Mouse (Mus musculus): ENCODE results near the gene Hoxb2.

Gene Hoxb2

DNA sequence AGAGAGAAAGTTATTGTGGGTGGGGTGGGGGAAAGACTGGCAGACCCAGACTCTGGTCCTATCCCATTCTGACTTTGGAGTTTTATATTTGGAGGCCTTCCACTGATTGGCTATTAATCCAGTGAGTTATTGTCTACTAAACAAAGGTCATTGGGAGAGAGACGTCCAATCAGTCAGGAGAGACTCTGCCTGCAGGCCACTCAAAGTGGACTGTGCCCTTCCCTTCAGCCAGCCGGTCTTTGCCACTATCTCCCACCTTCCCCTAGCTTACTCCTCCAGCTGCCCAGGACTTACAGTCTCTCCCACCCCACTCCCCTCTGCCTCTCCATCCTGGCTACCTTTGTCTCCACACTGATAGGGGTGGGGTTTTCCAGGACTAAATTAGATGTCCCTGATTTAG is 13.7 kb upstream of the Hoxb2 start:
- no peak for DNase-seq

DNA sequence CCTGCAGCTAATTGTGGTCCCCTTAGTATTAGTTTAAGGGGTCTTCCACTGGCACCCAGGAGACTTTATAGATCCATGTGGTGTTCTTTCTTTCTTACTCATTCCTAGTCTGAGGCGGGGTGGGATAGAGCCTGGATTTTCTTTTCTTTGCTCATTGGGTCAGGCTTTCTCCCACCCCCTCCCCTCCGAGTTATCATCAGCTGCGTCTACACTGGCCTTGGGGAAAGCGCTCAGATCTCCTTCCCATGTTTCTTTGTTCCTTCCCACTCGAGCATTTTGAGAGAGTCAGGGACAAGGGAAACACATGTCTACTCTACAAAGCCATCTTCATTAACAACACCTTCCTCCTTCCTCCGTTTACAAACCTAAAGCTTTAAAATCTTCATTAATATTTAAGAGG is 13.3 kb upstream of the Hoxb2 start:
- DNase-seq: no peak

DNA sequence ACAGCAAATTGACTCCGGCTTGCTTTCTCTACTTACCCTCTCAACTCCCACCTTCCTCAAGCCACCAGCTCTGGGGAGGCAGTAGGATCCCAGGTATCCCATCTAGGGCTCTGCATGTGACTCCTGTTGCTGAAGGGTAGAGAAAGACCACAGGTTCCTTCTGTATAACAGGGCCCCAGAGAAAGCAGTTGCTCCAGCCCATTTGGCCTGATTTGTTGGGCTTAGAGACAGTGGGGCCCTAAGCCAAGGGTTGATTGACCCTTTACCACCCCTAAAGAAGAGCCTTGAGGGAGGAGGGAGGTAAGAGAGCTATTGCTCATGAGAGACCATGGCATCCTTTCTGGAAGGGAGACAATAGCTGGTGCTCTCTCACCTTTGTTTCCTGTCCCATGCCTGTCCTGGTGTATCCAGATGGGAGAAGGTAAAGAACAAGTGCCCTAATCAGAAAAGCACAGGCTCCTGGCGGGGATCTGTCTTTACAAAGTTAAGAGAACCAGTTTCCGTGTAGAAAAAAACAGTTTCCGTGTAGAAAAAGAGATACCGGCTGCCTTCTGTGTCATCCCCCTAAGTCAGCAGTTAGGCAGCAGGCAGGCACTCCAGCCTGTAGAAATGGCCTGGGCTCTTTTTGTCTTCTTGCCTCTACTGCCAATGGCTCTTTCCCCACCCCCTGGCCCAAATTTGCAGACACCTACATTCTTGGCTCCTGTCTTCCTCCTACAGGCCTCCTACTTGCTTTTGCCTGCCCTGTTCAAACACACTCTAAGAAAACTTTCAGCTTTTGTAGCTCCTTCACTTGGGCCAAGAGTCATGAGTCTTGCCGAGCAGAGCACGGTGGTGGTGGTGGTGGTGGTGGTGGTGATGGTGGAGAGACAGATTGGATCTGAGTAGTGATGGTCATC is 11.1 kb upstream of the Hoxb2 start:
- no peak for DNase-seq

DNA sequence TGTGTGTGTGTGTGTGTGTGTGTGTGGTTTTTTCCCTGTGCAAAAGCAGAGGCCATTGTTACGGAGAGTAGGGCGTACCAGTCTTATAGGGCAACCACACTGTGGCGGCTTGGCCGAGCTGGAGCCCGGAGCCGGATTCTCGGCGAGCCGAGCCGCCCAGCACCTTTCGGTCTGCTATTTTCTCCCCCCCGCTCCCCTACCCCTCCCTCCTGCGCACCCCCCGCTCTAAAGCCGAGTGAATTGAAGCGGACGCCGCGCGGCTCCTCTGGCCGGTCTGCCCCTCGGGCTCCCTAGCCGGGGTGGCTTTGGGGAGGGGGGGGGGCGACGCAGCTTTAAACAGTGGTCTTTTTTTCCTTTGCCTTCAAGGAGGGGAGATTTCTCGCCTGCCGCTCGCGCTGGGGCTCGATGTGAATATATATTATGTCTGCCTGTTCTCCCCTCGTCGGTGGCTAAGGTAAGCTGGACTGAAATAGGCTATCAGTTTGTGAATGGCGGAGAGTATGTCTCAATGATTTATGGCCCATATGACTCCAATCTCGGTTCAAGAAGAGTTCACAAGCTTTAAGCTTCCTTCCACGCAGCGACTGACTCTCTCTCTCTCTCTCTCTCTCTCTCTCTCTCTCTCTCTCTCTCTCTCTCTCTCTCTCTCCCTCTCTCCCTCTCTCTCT is 9.5 kb upstream of the Hoxb2 start:
- no peak for DNase-seq

DNA sequence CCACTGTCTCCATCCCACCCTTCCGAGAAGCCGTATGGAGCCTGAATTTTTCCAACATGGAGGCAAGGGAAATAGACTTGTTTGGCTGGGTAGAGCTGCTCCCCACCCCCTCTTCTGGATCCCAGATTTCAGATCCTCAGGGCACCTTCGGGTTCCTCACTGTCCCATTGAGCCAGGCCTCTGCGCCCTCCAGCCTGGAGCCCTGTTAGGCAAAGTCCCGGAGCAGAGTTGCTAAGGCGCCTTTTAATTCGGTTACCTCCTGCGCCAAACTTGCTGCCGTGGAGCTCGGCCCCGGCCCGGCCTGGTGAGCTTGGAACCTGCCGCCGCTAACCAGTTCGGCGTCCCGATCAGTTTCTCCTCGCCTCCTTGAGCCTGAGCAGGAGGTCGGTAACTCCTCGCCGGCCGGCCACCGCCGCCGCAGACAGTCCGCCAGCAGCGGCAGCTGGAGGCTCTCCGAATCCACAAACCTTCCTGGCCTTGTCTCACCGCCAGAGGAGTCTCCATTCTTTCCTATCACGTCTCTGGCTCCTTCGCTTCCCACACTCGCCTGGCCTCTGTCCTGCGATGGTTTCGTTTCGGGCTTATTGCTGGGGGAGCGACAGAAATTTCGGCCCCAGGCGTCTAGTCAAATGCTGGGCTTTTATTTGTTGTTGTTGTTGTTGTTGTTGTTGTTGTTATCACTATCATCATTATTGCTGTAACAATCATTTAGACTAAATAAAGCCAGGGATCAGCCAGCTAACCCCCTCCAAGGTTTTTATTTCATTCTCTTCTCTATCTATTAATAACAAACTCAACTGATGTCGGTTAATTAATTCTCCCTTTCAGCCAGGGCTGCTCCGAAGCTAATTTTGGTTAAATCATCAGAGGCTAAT is 8.4 kb upstream of the Hoxb2 start:
- DNase-seq: no peak

DNA sequence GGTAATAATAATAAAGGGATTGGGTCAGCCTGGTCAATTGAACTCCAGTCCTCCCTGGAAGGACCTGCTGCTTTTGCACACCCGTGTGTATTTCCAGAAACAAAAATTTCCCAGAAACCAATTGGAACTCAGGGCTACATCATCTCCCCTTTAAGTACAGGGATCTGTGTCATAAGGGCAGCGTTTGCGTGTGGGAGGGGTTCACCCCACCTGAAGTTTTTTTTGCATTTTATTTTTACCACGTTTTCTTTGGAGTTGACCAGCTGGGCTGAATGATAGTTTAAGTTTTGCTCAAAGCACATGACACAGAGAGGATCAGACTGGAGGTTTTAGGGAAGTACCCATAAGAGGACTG is 7.8 kb upstream of the Hoxb2 start:
- no peak for DNase-seq

DNA sequence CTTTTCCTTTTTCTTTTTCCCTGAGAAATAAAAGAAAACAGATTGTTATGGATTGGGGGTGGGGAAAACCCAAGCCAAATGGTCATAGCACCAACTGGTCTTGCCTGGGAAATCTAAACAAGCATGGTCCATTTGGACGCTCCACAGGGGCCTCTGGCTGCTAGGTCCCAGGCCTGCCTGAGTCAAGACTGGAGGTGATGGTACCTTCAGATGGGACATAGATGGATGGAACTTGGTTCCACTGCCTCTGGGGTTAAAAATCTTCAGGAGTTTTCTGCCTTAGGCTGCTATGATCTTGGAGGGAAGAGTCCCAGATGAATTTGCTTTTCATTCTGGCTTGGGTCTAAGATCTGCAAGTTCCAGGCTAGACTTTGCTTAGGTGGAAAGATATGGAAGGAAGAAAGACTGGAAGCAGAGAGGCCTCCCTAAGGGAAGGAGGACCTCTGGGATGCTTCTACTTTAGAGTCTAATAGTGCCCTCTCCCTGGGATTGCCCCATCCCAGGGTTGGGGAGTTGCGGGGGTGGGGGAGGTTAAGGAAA is 7.0 kb upstream of the Hoxb2 start:
- DNase-seq: no peak

DNA sequence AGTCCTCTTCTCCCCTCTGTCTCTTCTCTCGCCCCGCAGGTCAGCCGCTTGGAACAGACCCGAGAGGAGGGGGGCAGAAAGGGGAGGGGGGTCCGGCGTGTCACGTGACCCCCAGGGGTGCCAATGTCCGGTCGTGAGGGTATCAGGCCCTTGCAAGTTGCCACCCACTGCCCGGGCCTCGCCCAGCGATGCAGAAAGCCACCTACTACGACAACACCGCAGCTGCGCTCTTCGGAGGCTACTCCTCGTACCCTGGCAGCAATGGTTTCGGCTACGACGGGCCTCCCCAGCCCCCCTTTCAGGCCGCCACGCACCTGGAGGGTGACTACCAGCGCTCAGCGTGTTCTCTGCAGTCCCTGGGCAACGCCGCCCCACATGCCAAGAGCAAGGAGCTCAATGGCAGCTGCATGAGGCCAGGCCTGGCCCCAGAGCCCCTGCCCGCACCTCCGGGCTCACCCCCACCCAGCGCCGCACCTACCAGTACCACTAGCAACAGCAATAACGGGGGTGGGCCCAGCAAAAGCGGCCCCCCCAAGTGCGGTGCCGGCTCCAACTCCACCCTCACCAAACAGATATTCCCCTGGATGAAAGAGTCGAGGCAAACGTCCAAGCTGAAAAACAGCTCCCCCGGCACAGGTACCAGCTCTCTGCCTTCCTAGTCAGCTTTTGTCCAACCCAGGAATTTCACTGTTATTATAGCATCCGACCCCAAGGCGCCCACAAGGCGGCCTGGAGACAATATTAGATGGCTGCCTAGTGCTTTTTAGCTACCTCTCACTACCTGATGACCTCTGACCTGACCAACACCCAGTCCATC is 6.1 kb upstream of the Hoxb2 start:
- DNase-seq: no peak

DNA sequence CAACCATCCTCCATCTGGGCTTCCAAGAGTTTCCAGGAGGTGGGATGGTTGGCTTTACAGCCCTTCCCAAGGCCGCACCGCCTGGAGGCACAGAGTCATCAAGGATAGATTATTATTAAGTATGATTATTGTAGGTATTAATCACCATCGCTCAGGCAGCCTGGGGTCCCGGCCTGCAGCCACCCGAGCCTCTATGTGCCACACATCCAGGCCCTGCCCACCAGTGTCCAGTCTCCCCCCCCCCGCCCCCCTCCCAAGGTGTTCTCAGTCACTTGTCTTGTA is 5.5 kb upstream of the Hoxb2 start:
- DNase-seq: no peak

DNA sequence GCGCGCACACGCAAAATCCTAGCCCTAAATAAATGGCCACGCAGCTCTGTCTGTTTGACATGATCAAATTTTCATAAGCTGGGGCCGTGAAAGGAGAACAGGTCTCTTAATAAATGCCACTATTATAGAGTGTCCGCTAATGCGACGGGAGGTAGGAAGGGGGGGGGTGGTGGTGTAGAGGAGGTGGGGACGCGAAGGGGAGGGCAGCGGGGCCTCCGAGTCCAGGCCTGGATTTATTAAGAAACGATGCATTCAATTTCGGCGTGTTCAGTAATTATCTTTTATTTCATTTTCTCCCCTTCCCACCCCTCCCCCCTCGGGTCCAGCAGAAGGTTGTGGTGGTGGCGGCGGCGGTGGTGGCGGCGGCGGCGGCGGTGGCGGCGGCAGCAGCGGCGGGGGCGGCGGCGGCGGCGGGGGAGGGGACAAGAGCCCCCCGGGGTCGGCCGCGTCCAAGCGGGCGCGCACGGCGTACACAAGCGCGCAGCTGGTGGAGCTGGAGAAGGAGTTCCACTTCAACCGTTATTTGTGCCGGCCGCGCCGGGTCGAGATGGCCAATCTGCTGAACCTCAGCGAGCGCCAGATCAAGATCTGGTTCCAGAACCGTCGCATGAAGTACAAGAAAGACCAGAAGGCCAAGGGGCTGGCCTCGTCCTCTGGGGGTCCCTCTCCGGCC is 5.0 kb upstream of the Hoxb2 start:
- DNase-seq: no peak

DNA sequence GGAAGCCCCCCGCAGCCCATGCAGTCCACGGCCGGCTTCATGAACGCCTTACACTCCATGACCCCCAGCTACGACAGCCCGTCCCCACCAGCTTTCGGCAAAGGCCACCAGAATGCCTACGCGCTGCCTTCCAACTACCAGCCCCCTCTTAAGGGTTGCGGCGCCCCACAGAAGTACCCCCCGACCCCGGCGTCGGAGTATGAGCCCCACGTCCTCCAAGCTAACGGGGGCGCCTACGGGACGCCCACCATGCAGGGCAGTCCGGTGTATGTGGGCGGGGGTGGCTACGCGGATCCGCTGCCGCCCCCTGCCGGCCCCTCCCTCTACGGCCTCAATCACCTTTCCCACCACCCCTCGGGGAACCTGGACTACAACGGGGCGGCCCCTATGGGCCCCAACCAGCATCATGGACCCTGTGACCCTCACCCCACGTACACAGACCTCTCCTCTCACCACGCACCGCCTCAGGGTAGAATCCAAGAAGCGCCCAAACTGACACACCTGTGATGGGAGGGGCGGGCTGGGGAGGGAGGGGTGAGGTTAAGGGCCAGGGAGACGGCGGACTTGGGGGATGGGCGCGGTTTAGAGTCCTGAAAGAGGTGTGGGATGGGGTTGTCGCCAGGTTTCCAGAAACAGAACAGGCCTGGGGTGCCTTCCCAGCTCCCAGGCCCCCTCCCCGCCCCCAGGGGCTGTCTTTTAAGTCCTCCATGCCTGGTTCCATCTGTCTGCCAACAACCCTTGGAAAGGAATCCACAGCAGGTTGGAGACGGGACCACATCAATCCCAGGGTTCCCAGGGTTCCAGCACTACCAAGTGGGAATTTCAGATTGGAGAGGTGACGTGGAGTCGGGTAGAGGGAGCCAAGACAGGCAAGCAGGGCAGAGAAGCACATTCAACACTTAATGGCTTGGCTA is 4.2 kb upstream of the Hoxb2 start:
- no peak for DNase-seq

DNA sequence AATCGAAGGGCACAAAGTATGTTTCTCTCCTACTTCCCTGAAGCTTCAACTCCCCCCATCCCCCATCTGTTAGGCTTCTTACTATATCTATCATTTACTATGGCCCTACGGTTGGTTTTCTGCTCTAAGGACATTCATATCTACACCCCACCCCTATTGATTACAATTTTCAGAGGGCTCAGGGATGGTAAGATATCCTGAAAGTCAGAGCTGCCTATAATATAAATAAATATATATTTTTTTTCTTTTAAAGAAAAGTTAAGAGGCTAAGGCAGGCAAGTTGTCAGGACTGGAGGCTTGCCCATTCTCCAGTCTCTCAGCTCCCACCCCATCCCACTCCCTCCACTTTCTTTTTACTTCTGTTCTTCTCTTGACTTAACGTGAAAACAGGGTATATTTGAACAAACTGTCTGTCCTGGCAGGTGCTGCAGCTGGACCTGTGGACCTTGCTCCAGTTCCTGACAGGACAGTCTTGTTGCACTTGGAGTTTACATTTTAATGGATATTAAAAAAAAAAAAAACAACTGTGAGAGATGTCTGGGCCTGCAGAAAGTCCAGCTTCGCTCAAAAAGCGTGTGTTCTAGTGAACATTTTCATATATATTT is 3.3 kb upstream of the Hoxb2 start:
- DNase-seq: no peak

DNA sequence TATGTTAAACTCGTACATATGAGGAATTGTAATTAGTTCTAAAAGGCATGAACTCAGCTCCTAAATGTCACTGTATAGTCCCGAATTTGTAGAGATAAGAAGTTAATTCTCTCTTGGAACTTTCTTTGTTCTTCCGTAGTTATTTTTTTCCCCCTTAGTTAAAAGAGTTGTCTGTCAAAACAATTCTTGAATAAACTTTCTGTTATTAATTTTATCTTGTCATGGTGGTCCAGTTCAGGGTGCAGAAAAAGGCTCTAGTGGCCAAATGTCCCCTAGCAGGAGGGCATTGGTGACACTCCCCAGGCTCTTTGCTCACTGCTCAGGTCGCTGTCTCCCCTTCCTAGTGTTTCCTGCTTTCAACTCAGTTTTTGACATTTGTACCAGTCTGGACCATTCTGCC is 2.6 kb upstream of the Hoxb2 start:
- no peak for DNase-seq

DNA sequence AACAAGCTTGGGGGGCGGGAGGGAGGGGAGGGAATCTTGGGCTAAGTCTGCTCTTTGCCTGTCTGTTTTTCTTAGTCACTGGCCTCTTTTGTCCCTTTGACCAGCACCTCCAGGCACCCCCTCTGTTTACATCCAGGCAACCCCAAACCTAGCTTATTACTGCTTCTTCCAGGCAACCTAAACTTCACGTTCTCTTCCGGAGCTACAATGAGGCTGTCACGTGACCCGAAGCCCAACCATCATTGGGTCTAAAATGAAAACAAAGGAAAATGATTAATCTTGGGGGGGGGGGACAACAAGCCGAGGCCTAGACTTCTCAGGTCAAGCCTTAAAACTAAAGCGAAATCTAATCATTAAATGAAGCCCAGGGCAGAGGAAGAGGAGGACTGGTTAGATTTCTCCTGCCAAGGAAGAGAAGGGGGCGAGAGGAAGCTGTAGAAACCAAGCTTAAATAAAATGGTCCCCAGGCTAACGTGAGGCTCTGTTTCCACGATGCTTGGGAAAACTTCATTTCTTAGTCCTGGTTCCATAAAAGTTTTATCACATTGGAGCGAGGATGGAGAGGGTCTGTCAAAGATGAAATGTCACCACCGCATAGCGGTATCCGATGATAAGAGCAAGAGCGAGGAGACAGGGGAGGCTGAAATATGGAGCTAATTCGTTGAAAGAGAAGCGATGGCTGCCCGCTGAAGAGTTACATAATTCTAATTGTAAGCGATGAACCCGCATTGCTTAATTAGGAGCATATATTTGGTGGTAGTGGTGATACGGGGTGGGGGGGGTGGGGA is 2.0 kb upstream of the Hoxb2 start:
- DNase-seq: no peak

DNA sequence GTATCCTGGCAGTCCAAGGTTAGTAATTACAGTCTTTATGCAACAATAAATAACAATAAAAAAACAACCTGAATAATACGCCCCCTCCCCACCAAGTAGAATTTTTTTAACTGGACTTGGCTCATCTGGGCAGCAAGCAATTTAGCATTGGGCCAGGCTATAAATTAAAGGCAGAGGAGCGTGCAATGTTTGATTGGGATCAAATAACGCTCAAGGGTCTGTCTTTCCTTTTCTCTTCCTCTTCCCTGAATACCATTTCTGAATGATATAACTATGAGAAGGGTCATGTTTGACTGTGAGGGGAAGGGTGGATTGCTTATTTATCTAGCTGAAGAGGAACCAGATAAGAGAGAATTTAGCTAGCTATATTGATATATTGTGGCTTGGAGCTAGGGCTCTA is 1.3 kb upstream of the Hoxb2 start:
- DNase-seq: no peak

DNA sequence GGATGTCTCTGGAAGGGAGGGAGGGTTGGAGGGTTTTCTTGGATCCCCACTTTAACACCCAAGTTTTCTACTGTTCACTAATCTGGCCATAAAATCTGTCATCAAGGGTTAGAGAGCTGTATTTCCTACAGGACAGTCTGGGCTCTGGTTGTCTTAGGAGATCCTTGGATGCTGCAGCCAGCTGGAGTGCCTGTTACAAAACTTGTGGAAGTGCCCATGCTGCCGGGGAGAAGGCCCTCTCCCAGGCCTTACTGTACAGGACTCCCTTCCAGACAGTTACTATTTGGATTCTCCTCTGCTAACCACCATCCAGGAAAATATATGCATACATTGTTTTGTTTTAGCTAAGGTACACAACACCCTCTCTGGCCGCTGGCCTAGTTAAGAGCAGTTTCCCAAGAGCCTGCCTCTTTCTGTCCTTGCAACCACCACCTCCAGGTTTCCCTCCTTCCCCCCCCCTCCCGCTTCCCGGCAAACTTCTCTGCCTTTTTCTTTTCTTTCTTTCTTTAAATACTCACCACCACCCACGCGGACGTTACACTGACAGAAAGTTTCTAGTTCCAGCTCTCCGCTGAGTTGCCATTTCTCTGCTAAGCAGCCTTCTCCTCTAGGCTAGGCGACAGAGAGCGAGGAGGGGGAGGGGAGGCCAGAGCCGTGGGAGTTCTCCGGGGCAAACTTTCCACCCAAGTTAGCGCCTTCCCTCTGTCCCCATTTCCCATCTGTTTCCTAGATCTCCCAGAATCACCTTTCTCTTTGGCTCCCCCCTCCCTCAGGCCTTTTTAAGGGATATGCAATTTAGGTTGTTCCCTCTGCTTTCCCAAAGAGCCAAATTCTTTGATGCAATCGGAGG is 609 bp upstream of the Hoxb2 start:
- DNase-seq: no peak

DNA sequence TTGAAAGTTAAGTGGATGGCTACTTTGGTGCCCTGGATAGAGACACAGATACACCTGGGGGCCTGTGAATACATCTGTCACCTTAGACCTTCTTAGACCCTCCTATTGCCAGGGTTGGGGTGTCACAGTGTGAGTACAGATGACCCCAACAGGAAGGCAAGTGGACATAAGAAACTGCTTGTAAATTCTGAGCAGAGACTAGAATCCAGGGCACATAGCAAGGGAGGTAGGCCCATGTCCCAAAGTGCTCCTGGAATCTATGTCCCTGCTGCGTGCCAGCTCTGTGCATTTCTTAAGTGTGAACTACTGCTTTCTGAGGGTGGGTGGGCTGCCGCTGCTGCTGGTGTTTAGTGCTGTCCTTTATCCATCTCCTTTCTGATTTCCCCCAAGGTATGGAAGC is 466 bp downstream of the Hoxb2 start:
- DNase-seq: no peak

DNA sequence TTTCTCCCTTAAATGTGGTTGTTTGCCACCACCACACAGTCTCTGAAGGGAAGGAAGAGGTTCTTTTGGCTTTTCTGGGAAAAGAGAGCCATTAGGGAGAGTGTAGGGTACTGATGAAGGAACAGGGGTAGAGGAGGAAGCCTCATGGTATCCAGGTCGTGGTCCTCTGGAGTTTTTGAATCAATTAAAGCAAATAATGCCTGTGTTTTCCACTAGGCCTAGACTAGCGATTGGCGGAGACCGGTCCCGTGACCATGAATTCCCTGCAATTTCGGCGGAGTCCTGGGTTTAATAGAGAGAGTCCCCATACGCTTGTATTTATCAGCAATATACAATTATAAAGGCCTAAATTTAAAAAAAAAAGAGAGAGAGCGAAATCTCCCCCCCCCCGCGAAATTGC is 987 bp downstream of the Hoxb2 start:
- DNase-seq: no peak

DNA sequence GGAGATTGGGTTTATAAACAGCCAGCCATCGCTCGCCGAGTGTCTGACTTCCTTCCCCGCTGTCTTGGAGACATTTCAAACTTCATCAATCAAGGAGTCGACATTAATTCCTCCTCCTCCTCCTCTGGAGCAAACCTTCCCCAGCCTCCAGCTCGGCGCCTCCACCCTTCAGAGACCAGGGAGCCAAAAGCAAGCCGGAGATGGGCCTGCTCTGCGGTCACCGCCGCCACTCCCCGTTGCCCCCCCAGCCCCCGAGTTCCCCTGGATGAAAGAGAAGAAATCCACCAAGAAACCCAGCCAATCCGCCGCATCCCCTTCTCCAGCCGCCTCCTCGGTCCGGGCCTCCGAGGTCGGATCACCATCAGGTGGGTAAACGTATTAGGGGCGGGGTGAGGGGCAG is 1.5 kb downstream of the Hoxb2 start:
- no peak for DNase-seq
